ENCODE assay signal across 10 mouse cellular contexts in the genomic region with DNA sequence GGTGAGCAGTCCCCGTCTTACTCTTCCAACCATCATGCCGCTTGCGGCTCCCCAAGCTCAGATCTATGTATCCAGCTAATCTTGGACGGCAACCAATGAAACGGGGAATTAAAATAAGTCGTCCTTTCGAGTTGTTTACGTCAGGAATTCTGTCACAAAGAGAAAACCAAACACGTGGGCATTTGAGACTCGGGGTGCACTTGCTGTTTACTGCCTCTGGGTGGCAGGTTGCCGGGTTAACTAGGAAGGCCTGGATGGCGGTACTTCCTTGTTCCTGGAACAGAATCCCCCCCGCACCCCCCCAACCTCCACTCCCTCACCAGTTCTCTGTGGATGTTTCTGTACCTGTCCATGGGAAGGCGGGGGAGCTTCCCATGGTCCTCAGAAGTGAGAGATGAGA. TPM values are rescaled to one million over a fixed set of nuclear protein-coding genes. Genes with fewer than 3 reads are reported as not detected.
DNase-seq lines count a peak whose midpoint lies in the region; ATAC-seq and TF ChIP-seq lines count a peak whose summit lies in the region.
"Had no signal": no experiment of that assay in that cellular context is flagged by ENCODE, and none has a peak within 500 bp of the region (broad histone marks: within the 10 kb centered on the region; RNA-seq: fewer than 3 reads in every experiment).

No protein-coding gene starts in this region.

- H3K4me3 ChIP-seq in forebrain, postnatal 0 days (ENCODE audit: low read depth, low read length) = no peak overlapping the region
- no peak overlapping the region for H3K4me3 ChIP-seq in forebrain, embryonic 15.5 days
- no peak overlapping the region for H3K4me3 ChIP-seq in lung, adult 2 months (replicated peaks; ENCODE audit: extremely low read depth, low read depth, low read length)
- no peak overlapping the region for H3K4me3 ChIP-seq in cortical plate, adult 2 months (ENCODE audit: insufficient read depth, low read length)

- H3K4me2 ChIP-seq in forebrain, postnatal 0 days (ENCODE audit: low read depth) = no peak overlapping the region
- H3K4me2 ChIP-seq in forebrain, embryonic 15.5 days (replicated peaks) = no peak overlapping the region

- no peaks in the 10 kb centered on the region for H3K36me3 ChIP-seq in forebrain, postnatal 0 days (ENCODE audit: insufficient read depth)
- no peaks in the 10 kb centered on the region for H3K36me3 ChIP-seq in forebrain, embryonic 15.5 days

- no peak overlapping the region for H3K9ac ChIP-seq in forebrain, postnatal 0 days
- no peak overlapping the region for H3K9ac ChIP-seq in forebrain, embryonic 15.5 days (replicated peaks)

- peak; percentile 32; the same call in 1 of the 2 replicates for ATAC-seq in forebrain, postnatal 0 days
- ATAC-seq in forebrain, embryonic 15.5 days (replicated peaks) = no peak

- no peak for TF ChIP-seq POLR2A in lung, adult 2 months (IDR thresholded peaks at IDR 0.05; ENCODE audit: borderline replicate concordance, extremely low read depth, low read depth, low read length)
- TF ChIP-seq POLR2A in cortical plate, adult 2 months (IDR thresholded peaks at IDR 0.05; ENCODE audit: extremely low read depth, insufficient read depth, low read length) = no peak

- H3K9me3 ChIP-seq in forebrain, postnatal 0 days (ENCODE audit: low read length) = no peaks in the 10 kb centered on the region
- no peaks in the 10 kb centered on the region for H3K9me3 ChIP-seq in forebrain, embryonic 15.5 days

- peak; percentile 38 for TF ChIP-seq CTCF in forebrain, postnatal 0 days (IDR thresholded peaks at IDR 0.05; ENCODE audit: low read depth)
- TF ChIP-seq CTCF in lung, adult 2 months (IDR thresholded peaks at IDR 0.05; ENCODE audit: insufficient read depth, low read length) = peak; percentile 22; the same call in 1 of the 2 replicates
- TF ChIP-seq CTCF in cortical plate, adult 2 months (IDR thresholded peaks at IDR 0.05; ENCODE audit: extremely low read depth, insufficient read depth, low read length) = peak; percentile 10; the same call in 1 of the 2 replicates

- WGBS in forebrain, postnatal 0 days = 53% methylated on average over 14 of the region's 14 CpGs
- 61% methylated on average over 14 of the region's 14 CpGs for WGBS in forebrain, embryonic 15.5 days
- 47% methylated on average over 14 of the region's 14 CpGs for WGBS in lung, adult 2 months

- DNase-seq in forebrain, postnatal 0 days = peak; percentile 34
- no peak for DNase-seq in lung, adult 2 months
- DNase-seq in lung, postnatal 25 days (ENCODE audit: low spot score) = no peak
- peak; percentile 13 for DNase-seq in lung, postnatal 36 days
- no peak for DNase-seq in urinary bladder, adult 18-20 months (ENCODE audit: low spot score in 2 of 2)
- DNase-seq in right cerebral cortex, postnatal 25 days = no peak
- DNase-seq: layer of hippocampus, postnatal 36 days; right cerebral cortex, adult 18-20 months had no signal

- no peaks in the 10 kb centered on the region for H3K27me3 ChIP-seq in forebrain, postnatal 0 days (ENCODE audit: insufficient read depth, low read length)
- no peaks in the 10 kb centered on the region for H3K27me3 ChIP-seq in forebrain, embryonic 15.5 days

- H3K4me1 ChIP-seq in forebrain, postnatal 0 days (ENCODE audit: insufficient read depth) = no peaks in the 10 kb centered on the region
- H3K4me1 ChIP-seq in forebrain, embryonic 15.5 days = no peaks in the 10 kb centered on the region
- no peaks in the 10 kb centered on the region for H3K4me1 ChIP-seq in lung, adult 2 months (ENCODE audit: control insufficient read depth, insufficient read depth, low read length)
- no peaks in the 10 kb centered on the region for H3K4me1 ChIP-seq in cortical plate, adult 2 months (ENCODE audit: control insufficient read depth, insufficient read depth, low read length)

- H3K27ac ChIP-seq in forebrain, postnatal 0 days (ENCODE audit: low read depth, low read length) = no peak overlapping the region
- H3K27ac ChIP-seq in forebrain, embryonic 15.5 days (replicated peaks) = no peak overlapping the region
- no peak overlapping the region for H3K27ac ChIP-seq in cortical plate, adult 2 months (ENCODE audit: insufficient read depth, low read length)

RNA-seq across cellular contexts. Expression of a gene that starts 36.4 kb away (rescaled TPM):
- total RNA-seq in forebrain, postnatal 0 days (2014; rRNA removed) = 29.5 and 31.1 TPM in 2 replicates
- 24.0 and 24.4 TPM in 2 replicates for polyA plus RNA-seq in forebrain, postnatal 0 days (2015; fragmentation: Nextera tagmentation; extraction: Ambion mirVana)
- 46.1 and 46.2 TPM in 2 replicates for polyA plus RNA-seq in forebrain, embryonic 15.5 days (2015; fragmentation: Nextera tagmentation; extraction: Ambion mirVana)
- 9.6 and 16.3 TPM in 2 replicates for polyA plus RNA-seq in lung, adult 2 months (2012; rRNA removed)
- 11.4 and 12.4 TPM in 2 replicates for polyA plus RNA-seq in cortical plate, adult 2 months (2012; rRNA removed)

Comparison
In these comparisons a context has a peak if more than half of its experiments do, and no peak if none do; other contexts are left out.
1. DNase-seq: peak in forebrain, postnatal 0 days (single experiment) and lung, postnatal 36 days (single experiment); none in lung, adult 2 months (single experiment), lung, postnatal 25 days (single experiment), urinary bladder, adult 18-20 months (0 of 2) and right cerebral cortex, postnatal 25 days (single experiment).
2. Peak in every context shown above with its lines, with median percentiles within 50 percentile points of each other: CTCF ChIP-seq.